Mouse (Mus musculus) c-Kit-negative CD71-positive TER-119-positive erythroid progenitor cells, embryonic 14.5 days (primary cell): ENCODE measurements around the gene Slc4a4.

Source experiments
- DNase-seq: peaks from one replicate; pipeline ENCODE4 v3.0.0-alpha.2; 2013; ENCODE audit warnings: low read depth, low spot score

The Slc4a4 gene

DNA sequence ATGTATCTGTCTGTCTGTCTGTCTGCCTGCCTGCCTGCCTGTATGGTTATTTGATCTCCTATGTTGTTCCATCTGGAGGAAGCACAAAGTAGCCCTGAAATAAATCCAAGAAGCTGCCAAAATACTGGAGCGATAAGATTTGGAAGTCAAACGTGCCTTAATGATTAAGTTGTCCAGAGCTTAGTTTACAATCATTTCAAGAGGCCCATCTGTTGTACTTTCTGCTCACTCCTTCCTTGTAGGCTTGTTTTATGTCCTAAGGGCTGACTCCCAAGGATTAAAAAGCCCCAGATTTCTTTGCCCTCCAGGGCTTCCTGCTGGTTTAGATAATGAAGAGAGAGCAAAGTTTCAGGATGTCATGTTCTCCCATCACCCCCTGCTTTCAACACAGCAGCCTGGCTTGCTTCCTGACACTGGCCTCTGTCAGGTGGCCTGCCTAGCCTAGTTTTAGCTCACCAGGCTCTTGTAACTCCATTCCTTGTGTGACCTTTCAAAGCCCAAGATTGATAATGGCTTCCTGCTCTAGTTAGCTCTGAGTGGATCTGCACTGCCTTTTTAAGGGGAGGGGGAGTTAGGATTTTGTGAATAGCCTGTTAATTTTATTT lies 262.9 kb downstream of the Slc4a4 start:
- no peak for DNase-seq

DNA sequence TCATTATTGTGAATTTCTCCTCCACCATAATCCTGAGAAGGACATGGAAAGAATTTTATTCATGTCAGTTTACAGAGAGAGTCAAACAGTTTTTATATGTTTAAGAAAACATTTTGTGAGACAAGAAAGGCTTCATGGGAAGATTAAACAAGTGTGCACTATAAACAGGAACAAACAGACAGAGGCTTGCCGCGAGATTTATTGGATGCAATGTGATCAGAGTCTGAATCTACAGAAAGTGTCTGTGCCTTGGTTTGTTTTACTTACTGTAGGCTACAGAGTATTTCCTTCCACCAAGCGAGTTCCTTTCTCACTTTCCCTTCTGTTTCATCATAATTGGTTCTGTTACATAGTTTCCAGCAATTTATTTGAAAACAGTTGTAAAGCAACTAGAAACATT lies 264.5 kb downstream of the Slc4a4 start:
- DNase-seq, result no peak

DNA sequence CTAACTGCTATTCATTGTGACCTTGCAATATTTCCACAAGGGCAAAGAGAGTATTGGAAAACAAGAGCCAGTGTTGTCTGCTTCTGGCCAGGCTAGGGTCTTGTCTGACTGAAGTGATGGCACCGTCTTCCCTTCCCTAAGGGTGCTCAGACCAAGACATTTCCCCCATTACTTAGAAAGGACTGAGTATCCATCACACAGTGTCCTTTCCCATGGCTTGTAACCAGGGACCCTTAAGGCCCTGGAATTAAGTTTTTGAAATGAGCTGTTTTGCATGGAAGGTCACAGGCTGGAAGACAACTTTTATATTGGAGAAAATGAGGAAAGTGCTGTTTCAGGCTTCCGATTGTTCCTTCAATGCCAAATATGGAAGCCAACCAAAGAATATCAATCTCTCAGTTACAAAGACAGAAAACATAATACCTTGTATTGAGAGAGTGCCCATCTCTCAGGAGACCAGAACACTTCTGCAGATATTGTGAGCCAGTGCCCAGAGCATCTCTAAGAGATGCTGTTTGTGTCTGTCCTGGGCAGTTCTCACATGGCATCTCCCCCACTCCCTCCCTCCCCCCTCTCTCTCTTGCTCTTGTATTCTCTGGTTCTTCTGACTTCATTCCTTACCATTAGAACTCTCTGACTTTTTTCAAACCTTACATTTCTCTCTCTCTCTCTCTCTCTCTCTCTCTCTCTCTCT lies 284.6 kb downstream of the Slc4a4 start:
- DNase-seq, result no peak

DNA sequence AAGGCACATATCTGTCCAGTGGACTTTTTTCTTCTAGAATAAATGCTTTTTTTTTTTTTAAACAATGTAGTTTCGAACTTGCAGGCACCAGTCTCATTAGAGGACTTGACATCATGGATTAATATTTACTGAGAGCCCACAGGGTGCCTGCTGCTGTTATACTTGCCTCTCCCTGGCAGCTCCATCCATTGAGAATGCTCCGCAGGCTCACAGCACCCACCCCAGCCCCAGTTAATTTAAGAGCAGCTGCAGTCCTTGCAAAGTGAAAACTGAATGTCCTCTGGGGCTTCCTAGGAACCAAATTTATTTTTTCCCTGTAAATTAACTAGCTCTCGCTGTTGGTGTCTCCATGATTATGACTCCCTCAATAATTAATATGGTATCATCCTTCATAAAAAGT lies 303.4 kb downstream of the Slc4a4 start:
- no peak for DNase-seq

DNA sequence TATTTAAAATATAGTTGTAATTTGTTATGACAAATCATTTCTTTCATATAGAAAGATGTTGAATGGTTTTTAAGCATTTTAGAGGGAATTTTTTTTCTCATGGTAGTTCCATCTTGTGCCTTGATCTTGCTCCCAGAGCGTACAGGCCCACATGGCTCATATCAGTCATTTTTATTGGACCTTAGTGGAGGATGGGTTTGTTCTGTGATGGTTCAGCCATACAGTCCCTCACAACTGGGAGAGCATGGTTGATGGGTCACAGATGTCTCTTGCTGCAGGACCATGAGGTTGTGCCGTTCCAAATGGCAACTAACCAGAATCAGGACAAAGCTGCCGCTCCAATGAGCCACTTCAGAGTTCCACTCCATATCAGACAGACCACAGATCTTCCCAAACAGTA lies 308.0 kb downstream of the Slc4a4 start:
- no peak for DNase-seq

DNA sequence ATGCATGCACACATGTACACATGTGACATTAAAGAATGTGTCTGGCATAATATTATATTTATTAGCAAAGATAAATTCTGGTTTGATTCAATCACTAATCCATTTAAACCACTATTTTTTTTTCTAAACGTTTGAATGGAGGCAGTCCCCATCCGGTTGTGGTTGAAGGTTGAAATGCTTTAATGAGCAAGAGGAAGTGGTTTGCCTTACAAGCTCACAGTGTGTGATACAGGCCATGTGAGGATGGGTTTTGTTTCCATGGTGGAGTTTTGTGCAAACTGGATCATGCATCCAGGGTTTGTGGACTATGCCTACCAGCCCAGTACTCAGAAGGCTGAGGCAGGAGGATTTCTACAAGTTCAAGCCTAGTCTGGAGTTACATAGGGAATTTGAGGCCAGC lies 311.9 kb downstream of the Slc4a4 start:
- DNase-seq, result no peak

DNA sequence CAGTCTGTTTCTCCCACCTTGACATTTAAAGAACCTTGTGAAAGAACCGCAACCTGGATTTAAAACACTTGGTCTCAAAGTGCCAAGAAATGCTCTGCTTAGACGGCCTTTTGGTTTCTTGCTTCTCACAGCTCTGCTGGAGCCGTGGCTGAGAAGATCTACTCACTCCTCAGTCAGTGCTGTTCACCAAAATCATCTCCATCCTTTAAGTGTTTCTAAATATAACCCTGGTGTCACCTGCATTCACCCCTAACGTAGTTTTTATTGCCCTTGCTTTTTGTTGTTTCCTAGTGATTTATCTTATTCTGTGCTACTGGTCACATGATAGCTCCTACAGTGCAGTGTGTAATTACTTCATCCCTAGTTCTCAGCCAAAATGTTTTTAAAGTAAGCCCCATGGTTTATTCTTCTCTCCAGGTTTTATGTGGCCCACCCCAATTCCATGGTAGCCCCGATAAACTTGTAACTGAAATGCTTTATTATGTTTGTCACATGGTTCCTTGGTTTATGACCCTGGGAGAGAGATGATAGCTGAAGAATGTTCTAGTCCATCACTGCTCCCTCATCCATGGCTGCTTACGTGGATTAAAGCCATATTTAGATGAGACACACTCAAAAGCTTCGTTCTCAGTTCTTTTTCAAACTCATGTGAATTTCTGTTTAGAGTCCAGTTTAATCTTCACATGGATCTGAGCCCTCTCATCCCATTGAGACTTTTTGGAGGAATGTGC lies 323.5 kb downstream of the Slc4a4 start:
- DNase-seq, result no peak

DNA sequence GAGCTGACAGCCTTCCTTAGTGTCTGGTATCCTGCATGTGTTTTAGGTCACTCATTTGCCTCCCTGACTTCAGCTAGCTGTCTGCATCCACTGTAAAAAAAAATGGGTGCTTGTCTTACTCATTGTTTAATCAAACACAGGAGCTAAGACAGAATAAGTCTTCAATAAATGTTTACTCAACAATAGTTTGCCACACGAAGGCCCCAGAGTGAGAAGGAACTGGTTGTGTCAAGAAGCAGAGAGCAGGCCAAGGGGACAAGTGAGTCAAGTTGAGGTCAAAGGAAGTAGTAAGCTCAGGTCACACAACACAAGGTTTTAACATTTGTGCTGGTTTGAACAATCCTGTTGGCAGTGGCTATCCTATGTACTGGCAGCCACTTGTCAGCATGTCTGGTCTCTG lies 324.4 kb downstream of the Slc4a4 start:
- no peak for DNase-seq

DNA sequence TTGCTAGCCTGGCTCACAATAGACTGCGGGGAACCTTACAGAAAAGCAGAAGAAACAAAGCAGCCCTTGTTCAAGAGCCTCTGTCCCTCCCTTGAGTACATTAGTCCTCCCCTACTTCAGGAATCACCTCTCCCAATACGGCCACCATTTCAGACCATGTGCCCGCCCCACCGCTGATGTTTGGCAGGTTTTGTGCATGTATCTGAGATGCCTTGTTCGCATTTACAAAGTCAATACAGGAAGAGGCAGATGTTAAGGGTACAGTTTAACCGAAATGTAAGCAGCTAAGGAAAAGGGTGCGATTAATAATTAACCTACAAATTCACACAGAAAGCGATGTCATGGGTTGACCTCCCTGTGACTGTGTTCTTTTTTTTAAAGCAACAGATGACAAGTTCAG lies 331.6 kb downstream of the Slc4a4 start:
- no peak for DNase-seq

DNA sequence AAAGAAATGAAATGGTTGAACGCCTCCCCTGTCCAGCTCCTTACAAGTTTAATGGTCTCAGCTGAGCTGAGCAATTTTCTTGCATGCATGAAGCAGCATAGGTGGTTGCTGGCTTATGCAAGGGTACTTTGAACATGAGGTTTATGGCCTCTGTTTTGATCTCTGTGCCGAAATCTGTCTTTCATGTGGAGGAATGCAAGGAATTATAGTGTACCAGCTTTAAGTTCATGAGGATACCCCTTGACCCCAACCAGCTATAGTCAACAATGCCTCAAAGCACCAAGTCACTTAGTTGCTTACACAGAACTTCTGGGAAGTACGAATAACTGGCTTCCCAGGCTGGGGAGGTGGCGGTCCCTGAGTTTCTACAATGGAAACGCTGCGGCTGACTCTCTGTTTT lies 332.1 kb downstream of the Slc4a4 start:
- DNase-seq, result no peak

DNA sequence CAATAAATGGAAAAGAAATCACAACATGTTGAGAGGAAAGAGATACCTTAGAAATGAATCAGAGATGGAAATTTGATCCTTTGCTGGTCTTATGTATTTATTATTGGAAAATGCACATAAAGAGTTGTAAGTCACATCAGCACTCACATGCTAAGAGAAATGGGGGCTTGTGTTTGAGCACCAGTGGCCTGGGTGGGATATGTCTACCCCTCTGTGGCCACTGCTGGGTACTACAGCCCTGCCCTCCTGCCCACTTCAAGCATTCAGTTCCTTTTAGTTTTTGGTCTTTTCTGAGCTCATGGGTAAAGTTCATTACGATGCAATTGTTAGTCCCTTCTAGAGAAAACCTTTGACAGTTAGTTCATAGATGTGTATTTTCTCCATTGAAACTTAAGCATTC lies 335.0 kb downstream of the Slc4a4 start:
- DNase-seq, result no peak

DNA sequence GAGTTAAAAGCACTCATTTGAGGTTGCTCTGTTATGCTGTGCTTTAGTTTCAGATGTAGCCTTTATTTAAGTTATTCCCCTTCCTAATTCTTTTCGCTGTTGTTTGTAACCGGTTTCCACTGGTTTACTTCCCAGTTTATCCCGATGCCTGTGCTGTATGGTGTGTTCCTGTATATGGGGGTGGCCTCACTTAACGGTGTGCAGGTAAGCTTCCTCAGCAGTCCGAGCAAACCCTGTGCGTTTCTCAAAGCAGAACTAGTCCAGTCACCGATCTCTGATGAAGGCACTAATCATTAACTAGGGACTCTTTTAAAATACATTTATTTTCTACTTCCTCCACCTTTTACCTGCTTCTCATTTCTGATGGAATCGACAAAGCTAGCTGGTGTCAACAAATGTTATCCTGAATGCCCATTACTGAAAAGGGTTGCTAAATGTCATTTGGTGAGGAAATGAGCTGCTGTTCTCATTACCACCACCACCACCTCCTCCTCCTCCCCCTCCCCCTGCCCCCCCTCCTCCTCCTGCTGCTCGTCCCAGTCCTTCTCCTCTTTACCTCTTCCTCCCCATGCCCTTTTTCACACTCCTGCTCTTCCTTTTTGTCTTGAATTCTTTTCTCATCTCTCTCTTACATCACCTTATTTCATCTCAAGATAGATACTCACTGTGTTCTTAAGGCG lies 336.6 kb downstream of the Slc4a4 start:
- no peak for DNase-seq

DNA sequence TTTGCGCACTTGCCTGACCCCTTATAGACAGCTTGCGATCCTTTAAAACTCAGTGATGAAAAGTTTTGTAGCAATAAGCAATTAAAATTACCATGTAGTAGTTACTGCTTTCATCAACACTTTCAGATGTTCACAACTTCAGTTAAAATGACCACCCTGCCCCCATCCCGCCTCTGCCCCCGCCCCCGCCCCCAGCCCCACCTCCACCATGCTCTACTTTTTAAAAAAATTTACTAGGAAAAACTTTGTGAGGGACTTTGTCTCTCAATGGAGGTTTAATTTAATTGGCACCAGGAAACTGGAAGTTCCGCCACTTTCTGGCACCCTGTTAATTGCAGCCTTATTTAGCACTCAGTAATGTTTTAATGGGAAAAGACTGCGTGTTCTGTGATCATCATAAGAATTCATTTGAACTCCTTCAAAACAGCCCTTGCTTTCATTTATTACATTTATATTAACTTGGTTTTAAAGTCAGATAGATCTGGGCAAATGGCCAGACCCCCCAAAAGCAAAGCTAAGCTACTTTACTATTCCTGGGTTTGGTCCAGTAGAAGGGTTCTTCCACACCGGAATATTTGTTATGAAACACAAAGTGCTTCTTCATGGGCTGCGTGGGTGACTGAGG lies 337.2 kb downstream of the Slc4a4 start:
- no peak for DNase-seq

DNA sequence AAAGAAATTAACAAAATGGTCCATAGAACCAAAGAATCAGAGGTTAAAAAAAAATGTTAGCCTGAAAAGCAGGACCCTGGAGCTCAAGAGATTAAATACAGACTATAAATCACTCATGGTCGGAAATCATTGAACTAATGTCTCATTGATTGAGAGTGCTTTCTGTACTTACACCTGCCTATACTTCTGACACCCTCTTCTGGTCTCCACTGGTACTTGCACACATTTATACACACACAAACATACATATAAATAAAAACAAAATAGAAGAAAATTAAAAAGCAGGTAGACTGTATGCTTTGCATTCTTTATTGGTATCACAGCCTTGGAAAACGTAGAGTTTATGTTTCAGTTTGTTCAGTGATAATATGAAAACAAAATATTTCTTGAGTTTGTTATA lies 341.3 kb downstream of the Slc4a4 start:
- no peak for DNase-seq

DNA sequence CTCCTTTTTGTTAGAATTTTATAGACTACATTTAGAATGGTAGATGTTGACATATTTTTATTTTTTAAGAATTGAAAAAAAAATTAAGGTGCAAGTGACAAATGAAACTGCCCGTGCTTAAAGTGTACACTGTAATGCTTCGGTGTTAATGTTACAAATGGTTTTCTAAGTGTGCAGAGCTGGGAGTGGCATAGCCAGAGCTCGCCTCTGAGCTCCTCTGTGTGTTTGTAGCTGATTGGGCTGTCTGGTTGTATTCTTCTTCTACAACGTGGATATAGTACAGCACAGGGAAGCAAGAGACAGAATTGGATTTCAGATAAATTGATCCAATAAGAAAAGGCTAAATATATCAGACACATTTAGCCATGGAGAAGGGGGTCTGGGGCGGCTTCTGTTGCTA lies 343.0 kb downstream of the Slc4a4 start:
- no peak for DNase-seq

DNA sequence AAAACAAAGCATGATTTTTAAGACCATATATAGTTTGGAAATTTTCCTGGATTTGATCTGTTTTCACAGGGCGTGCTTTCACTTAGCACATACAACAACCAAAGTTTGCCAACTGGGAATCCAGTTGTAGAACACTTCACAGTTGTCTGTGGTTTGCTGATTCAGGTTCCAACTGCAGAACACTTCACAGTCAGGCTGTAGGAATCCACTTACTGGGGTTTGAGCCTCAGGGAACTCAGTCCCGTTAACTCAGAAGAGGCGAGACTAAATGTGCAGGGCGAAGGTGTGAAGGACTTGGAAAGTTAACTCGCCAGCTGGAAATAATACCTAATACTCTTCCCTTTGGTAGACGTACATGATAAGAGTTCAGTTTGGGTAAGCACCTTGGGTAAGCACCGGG lies 345.7 kb downstream of the Slc4a4 start:
- DNase-seq, result no peak

DNA sequence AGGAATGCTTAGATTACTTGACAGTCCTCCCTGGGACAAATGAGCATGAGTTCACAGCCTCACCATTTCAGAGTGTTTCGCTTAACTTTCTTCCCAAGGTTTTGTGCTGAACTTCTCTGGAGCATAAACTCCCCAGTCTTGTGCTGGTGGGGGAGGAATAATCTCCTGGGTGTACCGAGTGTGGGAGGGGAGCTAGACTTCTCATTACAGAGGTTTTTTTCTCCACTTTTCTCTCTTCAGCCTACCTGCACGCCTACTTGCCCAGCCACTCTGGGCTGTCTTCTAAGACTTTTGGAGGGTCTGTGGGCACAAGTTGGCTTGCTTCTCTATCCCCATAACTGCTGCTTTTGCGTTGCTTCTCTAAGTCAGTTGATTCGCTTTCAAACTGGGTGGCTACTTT lies 365.2 kb downstream of the Slc4a4 start:
- no peak for DNase-seq

DNA sequence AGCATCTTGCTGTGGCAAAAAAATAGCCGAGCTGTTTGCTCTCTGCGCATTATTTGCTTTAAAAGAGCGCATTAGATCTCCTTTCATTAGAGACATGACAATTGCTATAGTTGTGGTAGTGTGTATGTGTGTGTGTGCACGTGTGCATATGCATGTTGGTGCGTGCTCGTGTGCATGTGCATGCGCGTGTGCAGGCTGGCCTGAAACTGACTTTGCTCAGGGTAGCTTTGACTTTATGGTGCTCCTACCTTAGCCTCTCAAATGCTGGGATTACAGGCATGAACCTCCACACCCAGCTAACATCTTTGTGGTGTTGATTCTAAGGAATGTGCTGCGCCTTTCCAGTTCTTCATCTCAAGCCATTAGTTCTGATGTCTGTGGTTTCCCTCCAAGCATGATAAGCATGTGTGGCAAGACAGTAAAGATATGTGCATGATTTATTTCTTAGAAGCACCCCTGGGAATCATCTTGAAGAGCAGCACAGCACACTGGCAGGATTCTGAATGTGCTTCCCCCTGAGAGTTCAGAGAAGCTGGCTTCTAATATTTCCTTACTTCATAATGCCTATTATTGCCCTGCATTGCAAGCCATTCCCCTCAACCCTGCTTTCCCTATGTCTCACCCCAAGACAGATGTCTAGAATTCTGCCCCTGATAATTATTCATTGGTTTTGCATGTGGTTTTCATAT lies 373.3 kb downstream of the Slc4a4 start:
- DNase-seq, result no peak

DNA sequence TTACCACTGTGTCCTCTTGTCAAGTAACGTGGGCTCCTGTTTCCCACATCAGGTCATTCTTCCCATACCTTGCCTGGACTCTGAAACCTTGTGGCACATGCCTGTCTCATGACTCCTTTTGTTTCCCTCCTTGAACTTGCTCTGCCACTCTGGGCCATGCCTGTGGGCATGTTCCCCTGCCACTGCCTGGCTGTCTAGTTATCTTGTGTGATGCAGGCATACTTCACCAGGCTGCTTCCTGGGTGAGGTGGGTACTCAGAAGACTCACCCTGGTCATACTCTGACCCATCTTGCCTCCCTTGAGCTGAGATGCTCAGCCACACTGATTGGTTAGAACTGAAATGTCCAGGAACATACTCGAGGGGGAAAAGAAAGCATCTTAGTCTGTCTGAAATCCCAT lies 390.4 kb downstream of the Slc4a4 start:
- no peak for DNase-seq

DNA sequence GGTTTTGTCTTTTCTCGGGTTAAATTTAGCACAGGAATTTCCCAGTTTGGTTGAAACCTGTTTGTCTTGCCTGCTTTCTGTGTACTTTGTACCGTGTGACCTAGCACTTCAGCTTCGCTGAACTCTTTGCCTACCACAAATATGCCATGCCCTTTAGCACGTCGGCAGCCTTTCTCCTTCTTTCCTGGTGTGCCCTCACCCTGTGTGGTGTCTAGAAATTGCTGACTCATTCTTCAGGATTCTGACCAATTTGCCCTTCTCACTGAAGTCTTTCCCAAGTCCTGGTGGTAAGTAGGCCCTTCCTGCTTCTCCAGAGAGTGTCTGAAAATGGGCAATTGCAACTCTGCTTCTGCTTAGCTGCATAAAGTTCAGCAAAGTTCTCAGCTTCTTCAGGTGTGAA lies 391.0 kb downstream of the Slc4a4 start:
- no peak for DNase-seq

DNA sequence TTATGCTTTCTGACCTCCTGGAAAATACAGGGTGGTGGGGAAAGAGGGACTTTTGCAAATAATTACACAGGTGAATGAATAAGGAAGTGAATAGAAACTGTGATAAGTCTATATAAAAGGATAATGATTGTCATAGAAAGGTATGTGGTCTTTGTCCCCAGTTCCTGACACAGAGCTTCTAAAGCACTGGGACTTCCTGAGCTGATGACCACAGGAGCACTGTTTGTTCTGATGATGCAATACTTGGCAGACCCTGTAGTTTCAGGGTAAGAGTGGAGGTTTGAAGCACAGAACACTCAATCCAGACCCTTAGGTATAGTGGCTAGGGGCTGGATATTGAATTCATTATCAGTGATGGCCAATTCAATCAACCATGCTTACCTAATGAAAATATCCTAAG lies 391.7 kb downstream of the Slc4a4 start:
- no peak for DNase-seq
